Mouse (Mus musculus) layer of hippocampus, postnatal 25 days (tissue): ENCODE measurements around the gene Adra2b. TPM values are rescaled to one million over a fixed set of nuclear protein-coding genes. Genes with fewer than 3 reads are reported as not detected.

Experiments
- DNase-seq, 2 experiments: peaks; one replicate each; pipeline ENCODE4 v3.0.0; 2022; ENCODE audit warnings: mixed read lengths in 2 of 2, low spot score in 1 of 2; ENCODE audit errors: extremely low spot score in 1 of 2
- total RNA-seq, 2 experiments: library from RNA; stranded (reverse); gene quantifications; 2 replicates each; pipeline ENCODE4 v1.2.3; 2021

Adra2b gene
- under 1 TPM; 0.14 to 0.15 TPM for total RNA-seq

- DNase-seq, result peak; percentile 75 to 95
These were observed at the start of gene Adra2b for GRCm38 (mm10) chr2:127362459-127363281. Adra2b (plus strand) TSS chr2:127363208.

- no peak for DNase-seq
These were observed 49.1 kb upstream of the Adra2b start for GRCm38 (mm10) chr2:127313878-127314277.

- DNase-seq, result no peak
These were observed 48.4 kb upstream of the Adra2b start for GRCm38 (mm10) chr2:127314467-127315154.

- DNase-seq, result no peak
These were observed 47.9 kb upstream of the Adra2b start for GRCm38 (mm10) chr2:127315155-127315470.

GRCm38 (mm10) chr2:127316431-127316830 lies 46.6 kb upstream of the Adra2b start:
- DNase-seq, result no peak

- no peak for DNase-seq
These were observed 44.9 kb upstream of the Adra2b start for GRCm38 (mm10) chr2:127318136-127318535.

- no peak for DNase-seq
These were observed 43.9 kb upstream of the Adra2b start for GRCm38 (mm10) chr2:127319071-127319470.

GRCm38 (mm10) chr2:127322671-127323285 lies 40.2 kb upstream of the Adra2b start:
- no peak for DNase-seq

- no peak for DNase-seq
These were observed 39.3 kb upstream of the Adra2b start for GRCm38 (mm10) chr2:127323667-127324066.

GRCm38 (mm10) chr2:127324456-127324855 lies 38.6 kb upstream of the Adra2b start:
- no peak for DNase-seq

GRCm38 (mm10) chr2:127328090-127328851 lies 34.7 kb upstream of the Adra2b start:
- DNase-seq, result no peak

GRCm38 (mm10) chr2:127332807-127333570 lies 30.0 kb upstream of the Adra2b start:
- no peak for DNase-seq

GRCm38 (mm10) chr2:127333945-127334603 lies 28.9 kb upstream of the Adra2b start:
- no peak for DNase-seq

- no peak for DNase-seq
These were observed 27.9 kb upstream of the Adra2b start for GRCm38 (mm10) chr2:127335078-127335541.

- DNase-seq, result peak; percentile 42 to 60
These were observed 27.1 kb upstream of the Adra2b start, which contains the start of gene Dusp2 for GRCm38 (mm10) chr2:127335767-127336496. Dusp2 (plus strand) TSS chr2:127336159.

GRCm38 (mm10) chr2:127336497-127336832 lies 26.5 kb upstream of the Adra2b start:
- no peak for DNase-seq

- DNase-seq, result no peak
These were observed 26.1 kb upstream of the Adra2b start for GRCm38 (mm10) chr2:127336885-127337284.

- DNase-seq, result no peak
These were observed 25.5 kb upstream of the Adra2b start for GRCm38 (mm10) chr2:127337531-127337930.

GRCm38 (mm10) chr2:127338012-127338411 lies 25.0 kb upstream of the Adra2b start:
- no peak for DNase-seq
